Mouse (Mus musculus) limb, embryonic 10.5 days (tissue): Measurements from ENCODE around the gene Rpp14. TPM values are rescaled to one million over a fixed set of nuclear protein-coding genes. Genes with fewer than 3 reads are reported as not detected.

Source experiments
- DNase-seq: peaks from one replicate; pipeline ENCODE4 v3.0.0-alpha.2; 2017; ENCODE audit warnings: low spot score
- H3K27ac ChIP-seq: fragments of 300-500 bp; sonication (generic); 2 replicates; pipeline ENCODE4 v1.5.1; 2016; ENCODE audit warnings: mild to moderate bottlenecking
- H3K27me3 ChIP-seq: fragments of 300-500 bp; sonication (generic); 2 replicates; pipeline ENCODE4 v1.6.1; 2016; ENCODE audit warnings: low read depth, mild to moderate bottlenecking; ENCODE audit not compliant: poor library complexity, severe bottlenecking
- H3K36me3 ChIP-seq: fragments of 300-500 bp; sonication (generic); 2 replicates; pipeline ENCODE4 v1.6.1; 2016; ENCODE audit warnings: mild to moderate bottlenecking, moderate library complexity
- H3K4me1 ChIP-seq: fragments of 300-500 bp; sonication (generic); 2 replicates; pipeline ENCODE4 v1.6.1; 2016
- H3K4me3 ChIP-seq: fragments of 300-500 bp; sonication (generic); 2 replicates; pipeline ENCODE4 v1.5.1; 2016; ENCODE audit warnings: mild to moderate bottlenecking, moderate library complexity
- H3K9me3 ChIP-seq: fragments of 300-500 bp; sonication (generic); replicated peaks from 2 replicates; pipeline ENCODE4 v1.6.1; 2016; ENCODE audit warnings: mild to moderate bottlenecking
- WGBS: fragments of 180-500 bp; shearing (Covaris S2); methylation state at CpG from one replicate; pipeline ENCODE4 v1.1.7; 2016; 5-methylcytosine and 5-hydroxymethylcytosine counted together
- polyA plus RNA-seq: library from polyadenylated mRNA; unstranded; fragments of >200 nt; fragmentation: Nextera tagmentation; extraction: Ambion mirVana; gene quantifications from 2 replicates; pipeline ENCODE4 v1.2.1, GENCODE M21; 2016

Gene Rpp14
- polyA plus RNA-seq, 1 experiment from 2014 or later = 51.3 TPM

DNA sequence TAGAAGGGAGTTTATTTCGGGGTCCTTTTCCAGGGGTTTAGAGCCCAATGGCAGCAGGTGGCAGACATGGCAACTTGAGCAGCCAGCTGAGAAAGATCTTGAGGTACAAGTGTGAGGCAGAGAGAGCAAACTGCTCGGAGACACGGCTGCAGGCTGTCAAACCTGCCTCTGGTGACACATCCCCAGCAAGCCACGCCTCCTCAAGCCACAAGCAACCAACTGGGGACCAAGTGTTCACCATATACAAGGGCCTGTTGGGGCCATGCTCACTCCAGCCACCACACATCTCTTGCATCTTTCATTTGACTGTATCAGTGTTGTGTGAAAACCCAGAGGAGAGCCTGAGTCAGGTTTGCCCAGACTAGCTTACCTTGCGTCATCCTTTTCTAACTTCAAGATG, 47.8 kb downstream of the Rpp14 start:
- H3K9me3 ChIP-seq = no peaks in the 10 kb centered on the region
- no peaks in the 10 kb centered on the region; the same call in 1 of the 2 replicates for H3K4me1 ChIP-seq
- H3K36me3 ChIP-seq = peaks cover 17% of the 10 kb centered on the region
- no peak overlapping the region for H3K27ac ChIP-seq
- no peak for DNase-seq
- no peaks in the 10 kb centered on the region for H3K27me3 ChIP-seq
- 66% methylated on average over 5 of the region's 5 CpGs for WGBS
- no peak overlapping the region for H3K4me3 ChIP-seq

DNA sequence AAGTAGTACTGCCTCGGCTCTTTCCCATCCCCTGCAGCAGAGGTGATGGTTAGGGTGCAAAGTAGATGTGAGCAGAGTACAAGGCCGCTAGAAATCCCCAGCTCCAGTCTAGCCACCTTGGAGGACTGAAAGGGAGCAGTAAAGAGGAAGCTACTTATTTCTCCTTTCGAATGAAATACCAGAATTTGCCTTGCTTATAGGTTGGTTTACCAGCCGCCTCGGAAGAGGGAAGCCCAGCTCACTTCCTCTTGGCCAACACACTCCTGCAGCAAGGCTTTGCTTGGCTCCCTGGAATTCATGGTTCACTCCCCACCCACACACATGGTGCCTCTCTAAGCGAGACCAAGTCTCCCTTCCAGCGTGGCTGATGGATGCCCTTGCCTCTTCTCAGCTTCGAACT, 52.6 kb downstream of the Rpp14 start:
- Histone ChIP-seq H3K4me3 (no peak overlapping the region), H3K27me3 (no peaks in the 10 kb centered on the region), H3K4me1 (no peaks in the 10 kb centered on the region; the same call in 1 of the 2 replicates), H3K36me3 (peaks cover 6% of the 10 kb centered on the region; the same call in 1 of the 2 replicates), H3K27ac (no peak overlapping the region), H3K9me3 (no peaks in the 10 kb centered on the region)
- DNase-seq = no peak
- WGBS = 85% methylated on average over 8 of the region's 8 CpGs

DNA sequence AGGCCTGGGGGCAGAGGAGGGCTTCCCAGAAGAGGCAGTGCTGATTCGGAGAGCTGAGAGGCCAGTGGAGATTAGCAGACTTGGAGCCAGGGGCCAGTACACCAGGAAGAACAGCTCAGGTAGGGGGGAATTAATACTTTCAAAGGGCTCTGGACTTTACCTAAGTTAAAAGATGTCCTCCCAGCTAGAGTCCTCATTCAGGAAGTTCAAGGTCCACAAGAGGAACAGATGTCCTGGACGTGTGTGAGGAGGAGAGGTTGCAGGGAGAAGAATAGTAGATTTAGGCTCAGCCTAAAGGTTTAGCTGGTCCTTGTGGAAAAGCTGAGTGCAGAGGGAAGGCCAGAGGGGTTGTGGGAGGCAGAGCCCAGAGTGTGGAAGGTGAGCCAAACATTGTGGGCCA, 54.1 kb downstream of the Rpp14 start:
- no peaks in the 10 kb centered on the region for H3K9me3 ChIP-seq
- 80% methylated on average over 2 of the region's 2 CpGs for WGBS
- peaks cover 8% of the 10 kb centered on the region; the same call in 1 of the 2 replicates for H3K36me3 ChIP-seq
- no peak overlapping the region for H3K4me3 ChIP-seq
- no peaks in the 10 kb centered on the region for H3K27me3 ChIP-seq
- DNase-seq = no peak
- H3K27ac ChIP-seq = no peak overlapping the region
- H3K4me1 ChIP-seq = no peaks in the 10 kb centered on the region; the same call in 1 of the 2 replicates

DNA sequence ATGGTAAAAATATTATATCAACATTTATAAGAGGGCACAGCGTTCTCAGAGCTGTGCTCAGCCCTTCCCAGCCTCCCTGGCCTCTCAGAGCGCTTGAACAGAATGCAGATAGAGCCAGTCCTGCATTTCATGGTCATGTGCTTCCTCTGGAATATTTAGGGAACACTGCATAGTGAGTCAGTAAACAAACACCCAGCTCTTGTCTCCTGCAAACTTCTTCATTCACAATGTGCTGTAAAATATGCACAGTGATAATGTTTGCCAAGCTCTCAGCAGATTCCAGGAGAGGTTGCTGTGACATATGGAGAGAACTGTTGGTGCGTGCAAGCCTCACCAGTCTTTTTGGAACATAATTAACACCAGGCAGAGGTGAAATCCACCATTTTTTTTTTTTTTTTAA, 55.0 kb downstream of the Rpp14 start:
- H3K4me1 ChIP-seq = peaks cover 7% of the 10 kb centered on the region
- peaks cover 8% of the 10 kb centered on the region; the same call in 1 of the 2 replicates for H3K36me3 ChIP-seq
- DNase-seq = no peak
- no peak overlapping the region for H3K4me3 ChIP-seq
- no peak overlapping the region for H3K27ac ChIP-seq
- H3K27me3 ChIP-seq = no peaks in the 10 kb centered on the region
- WGBS = 76% methylated on average over 3 of the region's 3 CpGs
- no peaks in the 10 kb centered on the region for H3K9me3 ChIP-seq

DNA sequence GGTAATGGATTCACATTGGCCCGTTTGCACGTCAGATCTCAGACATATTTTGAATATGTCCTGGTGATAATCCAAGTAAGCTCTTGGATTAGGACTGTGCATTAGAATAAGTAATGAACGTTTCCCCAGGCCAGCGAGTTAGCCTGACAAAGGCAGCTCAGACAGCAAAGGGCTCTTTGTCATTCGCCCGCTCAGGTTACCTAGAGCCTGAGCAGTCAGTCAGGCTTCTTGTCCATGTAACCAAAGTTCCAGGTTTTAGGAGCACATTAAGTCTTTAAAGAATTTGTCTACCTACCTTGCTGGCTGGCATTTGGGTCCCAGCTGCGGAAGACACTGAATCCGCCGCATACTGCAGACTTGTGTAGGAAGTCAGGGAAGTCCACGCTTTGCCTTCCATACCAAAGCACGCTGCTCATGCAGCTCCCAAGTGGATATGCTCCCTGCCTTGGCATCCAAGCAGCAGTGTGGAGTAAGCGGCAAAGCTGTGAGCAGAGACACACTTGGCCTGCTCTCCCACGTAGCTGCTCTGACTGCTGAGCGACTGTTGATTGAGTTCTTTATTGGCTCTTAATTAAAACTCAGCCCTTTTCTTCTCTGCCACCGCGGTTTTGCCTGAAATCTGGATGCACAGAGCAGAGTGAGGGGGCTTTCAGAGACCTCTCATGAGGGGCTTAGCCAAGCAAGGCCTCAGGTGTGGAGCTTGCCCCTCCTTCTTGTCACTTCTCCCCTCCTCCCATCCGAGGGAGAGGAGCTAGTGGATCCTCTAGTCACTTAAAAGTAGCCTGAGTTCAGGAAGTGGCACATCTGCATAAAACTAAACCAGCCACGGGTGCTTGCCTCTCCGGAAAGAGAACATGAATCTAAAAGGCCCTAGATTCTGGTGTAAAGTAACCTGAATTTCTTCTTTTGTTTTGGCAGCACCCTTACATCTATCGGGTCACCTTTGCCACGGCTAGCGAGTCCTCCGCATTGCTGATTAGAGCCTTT, 59.9 kb downstream of the Rpp14 start:
- H3K4me3 ChIP-seq = no peak overlapping the region
- 63% methylated on average over 23 of the region's 23 CpGs for WGBS
- H3K27ac ChIP-seq = no peak overlapping the region; the same call in 1 of the 2 replicates
- no peaks in the 10 kb centered on the region for H3K9me3 ChIP-seq
- no peaks in the 10 kb centered on the region for H3K27me3 ChIP-seq
- no peak for DNase-seq
- peaks cover 33% of the 10 kb centered on the region for H3K36me3 ChIP-seq
- H3K4me1 ChIP-seq = peaks cover 11% of the 10 kb centered on the region

DNA sequence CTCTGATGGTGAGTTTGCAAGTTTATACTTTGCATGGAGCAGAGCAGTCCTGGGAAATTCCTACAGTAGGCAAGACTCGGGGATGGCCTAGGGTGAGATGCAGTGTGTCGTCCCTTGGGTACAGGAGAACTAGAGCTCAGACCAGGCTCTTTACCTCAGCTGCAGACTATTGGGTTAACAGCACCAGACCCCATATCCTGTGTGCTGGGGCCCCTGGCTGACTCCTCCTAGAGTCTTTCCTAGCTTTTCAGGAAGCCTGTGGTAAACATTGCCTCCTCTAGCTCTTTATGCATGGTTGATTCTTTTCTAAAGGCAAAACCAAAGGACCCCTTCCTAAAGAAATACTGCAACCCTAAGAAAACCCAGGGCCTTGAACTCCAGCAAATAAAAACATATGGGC, 61.0 kb downstream of the Rpp14 start:
- H3K27ac ChIP-seq = no peak overlapping the region
- 87% methylated on average over 2 of the region's 2 CpGs for WGBS

More for the DNA sequence above, 61.0 kb downstream of the Rpp14 start:
- Histone ChIP-seq H3K27me3 (no peaks in the 10 kb centered on the region), H3K4me1 (peaks cover 16% of the 10 kb centered on the region), H3K4me3 (no peak overlapping the region), H3K36me3 (peaks cover 36% of the 10 kb centered on the region), H3K9me3 (no peaks in the 10 kb centered on the region)
- no peak for DNase-seq

Other genes starting within 250 kb of the Rpp14 start
- gene Gm45521, start 123.1 kb upstream of the Rpp14 start, polyA plus RNA-seq = not detected in 2 replicates
- not detected in 2 replicates for gene Dnase1l3, start 85.8 kb upstream of the Rpp14 start, polyA plus RNA-seq
- gene Abhd6, start 77.5 kb upstream of the Rpp14 start, polyA plus RNA-seq = 13.8 and 20.9 TPM in 2 replicates
- 15.7 and 21.7 TPM in 2 replicates for gene Pxk, start 17.8 kb downstream of the Rpp14 start, polyA plus RNA-seq
- 208 and 229 TPM in 2 replicates for gene Pdhb, start 92.7 kb downstream of the Rpp14 start, polyA plus RNA-seq
- 8.5 and 9.7 TPM in 2 replicates for gene Kctd6, start 133.8 kb downstream of the Rpp14 start, polyA plus RNA-seq
- gene Acox2, start 179.0 kb downstream of the Rpp14 start, polyA plus RNA-seq = 0.11 TPM in 1 of 2 replicates, not detected in the other
- gene Fam107a, start 237.7 kb downstream of the Rpp14 start, polyA plus RNA-seq = 0.33 and 0.96 TPM in 2 replicates